Mouse (Mus musculus) liver, embryonic 14.5 days (tissue): Measurements from ENCODE around the gene Fem1a.

Experiments
- CTCF ChIP-seq: IDR thresholded peaks from 2 replicates; pipeline ENCODE4 v1.5.1; 2016; ENCODE audit warnings: antibody characterized with exemption, low read depth, control low read depth
- EP300 ChIP-seq: IDR thresholded peaks from 2 replicates; pipeline ENCODE4 v1.6.1; 2016; ENCODE audit warnings: antibody characterized with exemption, low read depth

DNA sequence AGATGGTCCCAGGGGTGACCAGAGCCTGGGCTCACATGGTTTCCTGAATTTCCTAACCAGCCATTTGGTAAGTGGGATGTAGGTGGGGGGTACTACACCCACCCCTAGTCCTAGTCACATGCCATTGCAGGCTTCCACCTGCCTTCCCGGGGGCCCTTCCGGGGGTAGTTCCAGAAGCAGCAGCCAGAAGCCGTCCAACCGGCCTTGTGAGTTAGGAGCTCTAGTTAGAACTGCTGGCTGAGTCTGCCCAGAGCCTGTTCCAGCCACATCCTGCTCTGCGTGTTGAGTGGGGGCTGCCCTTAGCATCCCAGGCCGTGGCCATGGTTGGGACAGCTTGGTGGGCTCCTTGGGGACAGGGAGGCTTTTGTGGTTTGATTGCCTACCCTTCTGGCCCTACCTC lies 51.5 kb downstream of the Fem1a start:
- TF ChIP-seq CTCF = no peak
- no peak for TF ChIP-seq EP300
